Mouse (Mus musculus) kidney, embryonic 15.5 days (tissue): ENCODE data around the gene Gmpr2. TPM values are rescaled to one million over a fixed set of nuclear protein-coding genes. Genes with fewer than 3 reads are reported as not detected.

Experiments used
- ATAC-seq: fragments of 200-750 bp; cut with Nextera tagmentation; replicated peaks from 2 replicates; pipeline ENCODE4 v1.8.0; 2017; ENCODE audit warnings: moderate TSS enrichment; ENCODE audit not compliant: low FRiP score
- H3K27ac ChIP-seq: fragments of 300-500 bp; sonication (generic); 2 replicates; pipeline ENCODE4 v1.5.1; 2015; ENCODE audit warnings: mild to moderate bottlenecking, inconsistent platforms
- H3K27me3 ChIP-seq: fragments of 300-500 bp; sonication (generic); 2 replicates; pipeline ENCODE4 v1.6.1; 2015; ENCODE audit warnings: inconsistent platforms
- H3K36me3 ChIP-seq: fragments of 300-500 bp; sonication (generic); 2 replicates; pipeline ENCODE4 v1.6.1; 2015; ENCODE audit warnings: inconsistent platforms
- H3K4me1 ChIP-seq: fragments of 300-500 bp; sonication (generic); 2 replicates; pipeline ENCODE4 v1.6.1; 2015; ENCODE audit warnings: inconsistent platforms
- H3K4me2 ChIP-seq: fragments of 300-500 bp; sonication (generic); 2 replicates; pipeline ENCODE4 v1.6.1; 2015; ENCODE audit warnings: moderate library complexity, mild to moderate bottlenecking, inconsistent platforms
- H3K4me3 ChIP-seq: fragments of 300-500 bp; sonication (generic); replicated peaks from 2 replicates; pipeline ENCODE4 v1.5.1; 2015; ENCODE audit warnings: mild to moderate bottlenecking, inconsistent platforms
- H3K9ac ChIP-seq: fragments of 300-500 bp; sonication (generic); 2 replicates; pipeline ENCODE4 v1.6.1; 2015; ENCODE audit warnings: mild to moderate bottlenecking, inconsistent platforms
- H3K9me3 ChIP-seq: fragments of 300-500 bp; sonication (generic); replicated peaks from 2 replicates; pipeline ENCODE4 v1.6.1; 2016; ENCODE audit warnings: inconsistent platforms
- WGBS: fragments of 180-500 bp; shearing (Covaris S2); methylation state at CpG from one replicate; pipeline ENCODE4 v1.1.7; 2015; ENCODE audit warnings: mixed read lengths; 5-methylcytosine and 5-hydroxymethylcytosine counted together
- polyA plus RNA-seq: library from polyadenylated mRNA; unstranded; fragments of >200 nt; fragmentation: Nextera tagmentation; extraction: Ambion mirVana; gene quantifications from 2 replicates; pipeline ENCODE4 v1.2.1, GENCODE M21; 2015

The Gmpr2 gene
- polyA plus RNA-seq, 1 experiment from 2014 or later: 72.6 TPM

DNA sequence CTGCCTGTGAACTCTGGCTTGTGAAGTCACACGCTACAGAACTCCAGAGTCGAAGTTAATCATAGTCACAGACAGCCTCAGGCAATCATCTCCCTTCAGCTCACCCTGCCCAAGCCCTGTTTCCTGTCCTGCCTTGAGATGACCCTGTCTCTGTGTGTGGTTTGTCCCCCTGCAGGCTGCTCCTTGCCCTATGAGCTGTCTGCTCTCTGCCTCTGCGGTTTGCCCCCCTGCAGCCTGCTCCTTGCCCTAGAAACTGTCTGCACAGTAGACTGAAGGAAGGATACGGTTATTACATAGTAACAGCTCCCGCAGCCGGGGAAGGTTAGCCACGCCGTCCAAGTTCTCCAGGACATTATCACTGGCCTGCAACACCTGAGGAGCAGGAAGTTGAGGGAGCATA is 45.1 kb downstream of the Gmpr2 start:
- no peak for ATAC-seq
- H3K36me3 ChIP-seq: peaks cover 40% of the 10 kb centered on the region
- H3K4me1 ChIP-seq: peaks cover 29% of the 10 kb centered on the region
- H3K27ac ChIP-seq: no peak overlapping the region
- H3K9me3 ChIP-seq: no peaks in the 10 kb centered on the region
- H3K27me3 ChIP-seq: peaks cover 15% of the 10 kb centered on the region
- H3K4me2 ChIP-seq: no peak overlapping the region
- H3K9ac ChIP-seq: no peak overlapping the region
- no peak overlapping the region for H3K4me3 ChIP-seq
- 78% methylated on average over 8 of the region's 8 CpGs for WGBS

DNA sequence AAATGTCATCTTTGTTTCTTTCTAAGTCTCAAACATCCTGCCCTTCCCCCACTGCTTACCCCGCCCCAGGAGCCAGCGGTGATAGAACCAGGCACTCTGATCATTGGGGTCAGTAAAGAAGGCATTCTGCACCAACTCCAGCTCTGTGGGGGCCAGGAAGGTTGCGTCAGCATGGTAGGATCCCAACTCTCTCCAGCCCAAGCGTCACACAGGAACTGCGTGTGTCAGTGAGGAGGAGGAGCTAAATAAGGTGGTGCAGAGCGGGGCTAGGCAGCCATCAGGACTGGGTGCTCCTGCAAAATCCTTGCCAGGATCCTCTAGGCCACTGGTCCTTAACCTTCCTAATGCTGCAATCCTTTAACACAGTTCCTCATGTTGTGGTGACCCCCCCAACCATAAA is 48.0 kb downstream of the Gmpr2 start:
- no peak for ATAC-seq
- H3K4me3 ChIP-seq: no peak overlapping the region
- H3K4me1 ChIP-seq: peaks cover 19% of the 10 kb centered on the region
- no peaks in the 10 kb centered on the region for H3K27me3 ChIP-seq
- no peaks in the 10 kb centered on the region for H3K9me3 ChIP-seq
- peaks cover 40% of the 10 kb centered on the region for H3K36me3 ChIP-seq
- WGBS: 91% methylated on average over 6 of the region's 6 CpGs
- no peak overlapping the region for H3K9ac ChIP-seq
- no peak overlapping the region for H3K4me2 ChIP-seq
- H3K27ac ChIP-seq: no peak overlapping the region

DNA sequence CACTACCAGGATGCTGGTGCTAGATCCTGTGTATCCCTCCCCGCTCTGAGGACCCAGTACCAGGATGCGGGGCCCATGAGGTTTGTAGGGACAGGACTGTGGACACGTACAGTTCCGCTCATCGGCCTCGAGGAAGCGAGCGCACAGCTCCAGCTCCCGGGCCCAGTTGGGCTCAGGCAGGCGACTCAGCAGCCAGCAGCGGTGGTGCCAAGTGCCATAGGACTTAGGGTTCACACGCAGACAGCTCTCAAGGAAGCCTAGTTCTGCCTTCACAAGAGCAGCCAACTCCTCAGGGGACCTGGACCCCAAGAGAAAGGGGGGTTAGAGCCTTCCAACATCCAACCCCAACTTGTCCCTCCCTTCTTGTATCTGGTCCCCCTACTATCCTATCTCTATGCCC is 48.9 kb downstream of the Gmpr2 start:
- Histone ChIP-seq H3K4me2 (peak overlapping the region; percentile 77), H3K9ac (0 out of 2 replicates have a peak overlapping the region, but pooled peaks have one; percentile 83), H3K4me3 (peak overlapping the region; percentile 88), H3K36me3 (peaks cover 40% of the 10 kb centered on the region), H3K4me1 (peaks cover 16% of the 10 kb centered on the region), H3K9me3 (no peaks in the 10 kb centered on the region), H3K27ac (peak overlapping the region; percentile 32; the same call in 1 of the 2 replicates), H3K27me3 (no peaks in the 10 kb centered on the region)
- no peak for ATAC-seq
- 92% methylated on average over 12 of the region's 12 CpGs for WGBS

DNA sequence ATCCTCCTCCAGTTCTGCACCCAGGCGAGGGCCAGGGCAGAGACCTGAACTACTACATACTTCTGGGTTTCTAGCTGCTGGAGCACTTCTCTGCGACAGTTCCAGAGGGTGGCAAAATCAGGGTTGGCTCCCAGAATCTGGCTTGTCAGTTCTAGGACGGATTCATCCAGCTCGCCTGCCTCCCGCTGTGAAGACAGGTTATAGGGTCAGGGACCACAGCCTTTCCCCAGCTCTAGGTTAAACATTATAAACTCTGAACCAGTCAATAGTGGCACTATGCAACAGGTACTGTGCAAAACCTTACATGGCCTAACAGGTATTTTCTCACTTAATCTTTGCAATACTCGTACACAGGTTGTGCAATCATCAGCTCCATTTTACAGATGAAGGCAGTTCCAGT is 49.3 kb downstream of the Gmpr2 start:
- peak overlapping the region; percentile 83; the same call in 1 of the 2 replicates for H3K9ac ChIP-seq
- no peak for ATAC-seq

DNA sequence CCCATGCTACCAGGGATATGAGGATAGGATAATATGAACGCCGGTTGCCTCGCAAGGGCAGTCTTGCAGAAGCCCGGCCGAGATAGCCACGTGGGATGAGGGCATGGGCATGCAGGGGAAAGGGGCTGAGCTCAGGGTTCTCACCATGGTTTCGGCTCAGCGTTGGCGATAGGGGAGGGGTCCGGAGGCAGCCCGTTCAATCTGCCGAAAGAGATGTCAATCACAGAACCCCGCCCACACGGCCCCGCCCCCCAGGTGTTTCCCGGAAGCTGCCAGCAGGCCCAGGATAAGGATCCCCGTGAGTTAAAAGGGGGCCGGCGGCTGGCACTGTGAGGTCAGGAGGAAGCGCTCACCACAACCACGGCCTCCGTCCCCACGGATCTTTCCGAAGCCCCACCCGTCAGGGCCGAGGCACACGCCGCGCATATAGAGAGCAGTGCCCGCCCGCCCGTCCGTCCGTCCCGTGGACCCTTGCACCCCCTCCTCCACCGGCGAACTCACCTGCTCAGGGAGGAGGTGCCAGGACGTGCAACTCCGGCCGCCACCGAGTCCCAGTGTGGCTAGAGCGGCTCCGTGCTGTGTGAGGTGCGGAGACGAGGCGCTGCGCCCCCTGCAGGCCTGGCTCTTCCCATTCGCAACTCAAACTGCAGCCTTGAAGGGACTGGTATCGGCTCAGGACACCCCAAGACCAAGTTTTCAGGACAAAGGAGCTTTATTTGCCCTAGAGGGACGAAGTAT is 50.1 kb downstream of the Gmpr2 start, which contains the start of gene Rabggta:
Gene Rabggta, minus strand, starts transcription at position 564 of the 738 bp plus-strand sequence.
- Histone ChIP-seq H3K4me1 (peaks cover 16% of the 10 kb centered on the region), H3K36me3 (peaks cover 33% of the 10 kb centered on the region), H3K4me3 (peak within 1 kb of the TSS; percentile 88), H3K9ac (peak within 1 kb of the TSS; percentile 83), H3K27me3 (no peaks in the 10 kb centered on the region), H3K27ac (peak within 1 kb of the TSS; percentile 93), H3K9me3 (no peaks in the 10 kb centered on the region), H3K4me2 (peak within 1 kb of the TSS; percentile 77)
- WGBS: under 1% methylated on average over 50 of the region's 50 CpGs
- peak; percentile 95 for ATAC-seq

More for the DNA sequence above, 49.3 kb downstream of the Gmpr2 start:
- Histone ChIP-seq H3K4me3 (peak overlapping the region; percentile 88), H3K9me3 (no peaks in the 10 kb centered on the region), H3K27me3 (no peaks in the 10 kb centered on the region), H3K36me3 (peaks cover 38% of the 10 kb centered on the region), H3K27ac (peak overlapping the region; percentile 93), H3K4me2 (peak overlapping the region; percentile 77), H3K4me1 (peaks cover 16% of the 10 kb centered on the region)
- WGBS: 67% methylated on average over 6 of the region's 6 CpGs

DNA sequence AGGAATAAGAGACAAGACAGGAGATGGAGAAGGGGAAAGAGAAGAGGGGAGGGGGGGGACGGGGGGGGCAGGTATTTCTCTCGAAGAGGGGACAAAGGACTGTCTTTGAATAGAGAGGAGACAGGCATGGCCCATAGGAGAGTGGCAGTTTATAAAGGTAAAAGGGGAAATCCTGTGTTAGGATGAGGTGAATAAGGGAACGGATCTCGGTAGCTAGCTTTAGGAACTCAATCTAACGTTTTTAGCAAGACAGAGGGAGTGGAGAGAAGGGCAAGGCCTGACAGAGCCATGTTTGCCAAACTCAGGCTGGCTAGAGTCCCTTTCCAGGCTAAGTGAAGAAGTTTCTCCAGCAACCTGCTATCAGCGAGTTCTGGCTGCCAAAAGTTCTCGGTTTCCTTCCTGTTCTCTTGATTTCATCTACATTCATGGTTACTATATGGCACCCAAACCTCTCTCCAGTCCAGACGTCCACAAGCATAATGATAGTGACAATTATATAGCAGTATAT is 50.8 kb downstream of the Gmpr2 start:
- Histone ChIP-seq H3K9me3 (no peaks in the 10 kb centered on the region), H3K27me3 (0 out of 2 replicates have a peak, but pooled peaks cover 2% of the 10 kb centered on the region), H3K27ac (peak overlapping the region; percentile 93), H3K9ac (peak overlapping the region; percentile 83), H3K36me3 (peaks cover 26% of the 10 kb centered on the region), H3K4me1 (peaks cover 16% of the 10 kb centered on the region), H3K4me3 (peak overlapping the region; percentile 88), H3K4me2 (peak overlapping the region; percentile 77)
- ATAC-seq: no peak
- 48% methylated on average over 8 of the region's 8 CpGs for WGBS

DNA sequence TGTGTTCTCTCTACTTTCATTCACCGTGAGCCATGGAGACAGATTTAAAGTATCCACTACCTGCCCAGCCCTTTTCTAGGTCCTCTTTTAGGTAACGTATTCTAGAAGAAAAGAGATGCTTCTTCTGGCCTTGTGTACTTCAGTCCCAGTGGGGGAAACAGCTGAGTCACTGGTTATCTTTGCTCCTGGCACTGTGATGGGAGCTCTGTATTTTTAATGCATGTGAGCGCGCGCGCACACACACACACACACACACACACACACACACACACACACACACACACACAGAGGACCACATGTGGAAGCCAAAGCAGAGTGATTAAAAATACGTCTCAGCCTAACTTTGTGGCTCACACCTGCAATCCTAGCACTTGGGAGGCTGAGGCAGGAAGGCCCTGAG is 51.7 kb downstream of the Gmpr2 start:
- Histone ChIP-seq H3K27me3 (0 out of 2 replicates have a peak, but pooled peaks cover 7% of the 10 kb centered on the region), H3K9me3 (no peaks in the 10 kb centered on the region), H3K4me3 (no peak overlapping the region), H3K4me2 (no peak overlapping the region), H3K36me3 (peaks cover 17% of the 10 kb centered on the region), H3K9ac (no peak overlapping the region), H3K27ac (no peak overlapping the region), H3K4me1 (peaks cover 16% of the 10 kb centered on the region)
- ATAC-seq: no peak
- WGBS: 94% methylated on average over 7 of the region's 7 CpGs

DNA sequence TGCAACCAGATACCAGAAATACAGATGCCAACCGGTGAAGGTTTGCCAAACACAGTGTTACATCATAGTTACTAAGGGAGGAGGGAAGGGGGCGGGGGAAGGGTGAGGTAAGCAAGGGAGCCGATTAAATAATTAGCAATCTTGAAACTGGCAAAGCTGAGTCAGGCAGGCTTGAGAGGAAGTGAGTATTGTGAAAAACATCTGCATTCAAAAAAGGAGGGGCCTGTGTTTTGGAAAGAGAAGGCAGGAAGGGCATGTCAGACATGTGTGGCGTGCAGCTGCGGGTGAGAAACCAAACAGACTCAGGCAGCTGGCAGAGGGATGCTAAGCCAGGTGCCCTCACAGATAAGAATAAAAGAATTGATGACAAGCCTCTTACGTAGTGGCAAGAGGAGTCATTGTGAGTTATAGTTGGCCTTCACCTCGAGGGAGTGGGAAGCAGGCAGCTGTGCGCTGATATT is 52.7 kb downstream of the Gmpr2 start:
- Histone ChIP-seq H3K27ac (no peak overlapping the region), H3K4me1 (peaks cover 16% of the 10 kb centered on the region), H3K9ac (no peak overlapping the region), H3K9me3 (no peaks in the 10 kb centered on the region), H3K27me3 (0 out of 2 replicates have a peak, but pooled peaks cover 7% of the 10 kb centered on the region), H3K4me3 (no peak overlapping the region), H3K36me3 (peaks cover 8% of the 10 kb centered on the region; the same call in 1 of the 2 replicates), H3K4me2 (no peak overlapping the region)
- ATAC-seq: no peak
- WGBS: 52% methylated on average over 8 of the region's 8 CpGs

DNA sequence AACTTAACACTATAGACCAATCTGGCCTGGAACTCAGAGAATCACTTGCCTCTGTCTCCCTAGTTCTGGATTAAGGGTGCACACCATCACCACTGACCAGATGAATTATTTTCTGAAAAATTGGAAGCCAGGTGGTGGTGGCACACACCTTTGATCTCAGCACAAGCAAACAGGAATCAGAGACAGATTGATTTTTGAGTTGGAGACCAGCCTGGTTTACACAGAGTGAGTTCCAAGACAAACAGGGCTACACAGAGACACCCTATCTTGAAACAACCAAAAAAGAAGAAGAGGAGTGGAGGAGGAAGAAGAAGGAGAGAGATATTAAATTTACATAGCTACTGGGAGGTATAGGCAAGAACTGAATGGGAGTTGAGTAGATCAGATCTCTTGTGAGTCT is 54.5 kb downstream of the Gmpr2 start:
- Histone ChIP-seq H3K4me1 (peaks cover 7% of the 10 kb centered on the region; the same call in 1 of the 2 replicates), H3K4me3 (no peak overlapping the region), H3K36me3 (no peaks in the 10 kb centered on the region), H3K27me3 (0 out of 2 replicates have a peak, but pooled peaks cover 7% of the 10 kb centered on the region), H3K27ac (no peak overlapping the region), H3K9me3 (no peaks in the 10 kb centered on the region), H3K4me2 (no peak overlapping the region), H3K9ac (no peak overlapping the region)
- no peak for ATAC-seq

DNA sequence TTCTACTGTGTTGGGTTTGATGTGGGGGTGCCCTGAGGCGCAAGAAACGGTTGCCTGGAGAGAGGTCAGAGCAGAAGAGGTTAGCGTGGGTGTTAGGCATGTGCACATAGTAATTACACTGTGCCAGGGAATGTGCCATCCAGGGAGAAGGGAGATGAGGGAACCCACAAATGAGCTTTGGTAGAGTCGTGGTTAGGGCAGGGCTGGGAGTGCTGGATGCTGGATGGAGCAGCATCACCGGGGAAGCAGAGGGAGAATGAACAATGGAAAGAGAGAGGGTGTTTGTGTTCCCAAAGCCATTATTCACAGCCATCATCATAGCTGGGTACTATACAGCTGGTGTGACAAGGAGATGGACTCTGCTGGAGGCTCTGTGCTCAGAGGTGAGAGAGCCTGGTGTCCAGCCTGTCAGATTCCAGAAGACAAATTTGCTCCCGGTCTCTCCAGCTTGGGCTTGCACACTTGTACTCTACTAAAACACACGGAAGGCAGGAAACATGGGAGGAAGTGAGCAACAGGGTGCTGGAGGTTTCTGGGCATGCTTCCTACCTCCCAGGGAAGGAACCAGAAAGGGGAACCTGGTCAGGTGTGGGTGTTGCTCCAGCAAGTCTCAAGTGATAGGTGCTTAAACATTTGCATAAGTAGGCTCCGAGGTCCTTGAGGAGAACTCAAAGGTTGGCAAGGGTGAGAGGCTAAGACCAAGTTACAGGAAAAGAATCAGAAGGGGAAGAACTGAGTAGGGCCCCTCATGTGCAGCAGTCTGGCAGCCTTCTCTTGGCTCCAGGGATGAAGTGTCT is 56.3 kb downstream of the Gmpr2 start:
- no peak overlapping the region for H3K27ac ChIP-seq
- H3K4me1 ChIP-seq: no peaks in the 10 kb centered on the region
- H3K4me3 ChIP-seq: no peak overlapping the region
- no peak overlapping the region for H3K9ac ChIP-seq
- H3K27me3 ChIP-seq: 0 out of 2 replicates have a peak, but pooled peaks cover 7% of the 10 kb centered on the region
- ATAC-seq: no peak
- no peaks in the 10 kb centered on the region for H3K36me3 ChIP-seq
- no peak overlapping the region for H3K4me2 ChIP-seq
- no peaks in the 10 kb centered on the region for H3K9me3 ChIP-seq
- 71% methylated on average over 8 of the region's 8 CpGs for WGBS
